Mouse (Mus musculus): Measurements from ENCODE around the gene Trmt13.
A peak's percentile ranks its signal among the peaks of the same experiment; 100 is the strongest.
"Not testable (repeated sequence)": the region's sequence is repeated elsewhere in the genome, so short reads cannot be mapped to it uniquely, and the experiment has no call there.

Gene Trmt13

GRCm38 (mm10) chr3:116632971-116633370 is 18.6 kb upstream of the Trmt13 start:
- no peak for DNase-seq

- no peak for DNase-seq
These were observed 17.1 kb upstream of the Trmt13 start for GRCm38 (mm10) chr3:116631459-116631858.

GRCm38 (mm10) chr3:116622641-116623040 is 8.3 kb upstream of the Trmt13 start:
- no peak for DNase-seq

- no peak for DNase-seq
These were observed 6.4 kb upstream of the Trmt13 start for GRCm38 (mm10) chr3:116620636-116621370.

GRCm38 (mm10) chr3:116618855-116619254 is 4.5 kb upstream of the Trmt13 start:
- DNase-seq: no peak

DNA sequence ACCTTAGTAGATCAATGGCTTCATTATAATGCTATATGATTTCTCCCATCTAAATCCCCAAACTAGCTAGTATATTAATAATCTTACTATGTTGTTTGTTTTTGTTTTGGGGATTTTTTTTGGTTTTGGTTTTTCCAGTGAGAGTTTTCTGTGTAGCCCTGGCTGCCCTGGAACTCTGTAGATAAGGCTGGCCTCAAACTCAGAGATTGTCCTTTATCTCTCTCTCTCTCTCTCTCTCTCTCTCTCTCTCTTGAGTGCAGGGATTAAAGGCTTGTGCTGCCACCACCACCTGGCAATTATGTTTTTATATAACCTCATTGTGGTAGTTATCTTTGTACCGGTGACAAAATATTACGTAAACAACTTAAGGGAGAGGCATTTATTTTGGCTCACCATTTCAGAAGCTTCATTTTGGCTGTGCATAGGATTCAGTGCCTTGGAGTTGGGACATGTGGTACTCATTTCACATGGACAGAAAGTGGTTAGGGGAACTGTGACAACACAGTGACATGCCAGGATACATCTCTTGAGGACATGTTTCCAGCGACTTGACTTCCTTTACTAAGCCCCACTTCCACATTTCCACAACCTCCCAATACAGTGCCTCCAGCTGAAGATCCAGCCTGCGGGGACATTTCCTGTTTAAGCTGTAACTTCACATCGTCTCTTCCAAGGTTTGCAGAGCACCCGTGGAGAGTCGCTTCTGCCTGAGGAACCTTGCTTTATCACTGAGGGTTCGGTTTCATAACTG is 1.1 kb upstream of the Trmt13 start:
- DNase-seq: no peak

DNA sequence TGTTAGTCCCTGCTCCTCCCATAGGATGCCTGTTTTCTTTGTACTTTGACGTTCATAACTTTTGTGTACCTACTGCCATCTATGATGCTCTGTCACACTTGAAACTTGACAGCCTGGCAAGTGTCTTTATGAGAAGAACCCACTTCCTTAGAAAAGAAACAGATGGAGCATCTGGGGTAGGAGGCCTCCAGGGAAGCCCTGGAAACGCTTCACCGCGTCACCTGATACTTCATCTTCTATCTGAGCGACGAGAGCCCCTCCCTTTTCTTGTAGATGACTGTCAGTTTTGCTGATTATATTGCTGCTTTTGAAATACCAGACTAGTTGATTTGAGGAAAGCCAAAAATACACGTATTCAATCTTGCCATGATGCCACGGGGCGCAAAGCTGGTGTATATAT is 9.8 kb downstream of the Trmt13 start:
- no peak for DNase-seq

GRCm38 (mm10) chr3:116601781-116602180 is 12.6 kb downstream of the Trmt13 start:
- no peak for DNase-seq

- DNase-seq: no peak
These were observed 13.4 kb downstream of the Trmt13 start for GRCm38 (mm10) chr3:116601005-116601404.

- no peak for DNase-seq
These were observed 14.7 kb downstream of the Trmt13 start for GRCm38 (mm10) chr3:116599705-116600104.

GRCm38 (mm10) chr3:116595603-116595991 is 18.8 kb downstream of the Trmt13 start:
- DNase-seq: peak; percentile 13

GRCm38 (mm10) chr3:116594728-116595602 is 19.4 kb downstream of the Trmt13 start, which contains the start of gene Sass6:
TSS of gene Sass6 (plus strand) at chr3:116594982.
- peak; percentile 96 for DNase-seq

DNA sequence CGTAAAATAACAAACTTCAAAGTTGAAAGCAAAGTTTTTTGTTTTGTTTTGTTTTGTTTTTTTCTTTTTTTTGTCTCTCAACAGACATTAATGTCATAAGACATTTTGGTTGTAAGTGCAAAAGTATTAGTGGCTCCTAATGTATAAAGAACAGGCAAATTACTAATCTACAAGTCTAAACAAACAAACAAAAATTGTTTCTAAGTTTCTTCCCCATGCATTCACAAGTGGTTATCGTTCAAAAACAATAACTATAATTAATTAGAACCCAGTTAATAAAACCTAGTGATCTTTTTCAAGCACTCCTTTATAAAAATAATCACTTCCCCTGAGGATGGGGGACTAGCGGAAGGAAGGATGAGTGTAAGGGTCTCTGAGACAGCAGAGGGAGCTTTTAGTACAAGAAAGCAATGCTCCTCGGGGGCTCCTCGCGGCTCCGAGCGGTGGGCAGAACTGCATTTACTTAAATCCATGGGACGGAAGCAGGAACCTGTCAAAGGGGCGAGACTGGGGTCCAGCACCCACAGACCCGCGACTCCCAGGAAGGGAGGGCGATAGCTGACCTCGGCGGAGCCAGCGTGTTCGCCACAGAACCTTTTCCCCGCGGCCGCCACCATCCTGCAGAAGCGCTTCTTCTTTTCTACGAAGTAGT is 20.2 kb downstream of the Trmt13 start:
- no peak for DNase-seq

DNA sequence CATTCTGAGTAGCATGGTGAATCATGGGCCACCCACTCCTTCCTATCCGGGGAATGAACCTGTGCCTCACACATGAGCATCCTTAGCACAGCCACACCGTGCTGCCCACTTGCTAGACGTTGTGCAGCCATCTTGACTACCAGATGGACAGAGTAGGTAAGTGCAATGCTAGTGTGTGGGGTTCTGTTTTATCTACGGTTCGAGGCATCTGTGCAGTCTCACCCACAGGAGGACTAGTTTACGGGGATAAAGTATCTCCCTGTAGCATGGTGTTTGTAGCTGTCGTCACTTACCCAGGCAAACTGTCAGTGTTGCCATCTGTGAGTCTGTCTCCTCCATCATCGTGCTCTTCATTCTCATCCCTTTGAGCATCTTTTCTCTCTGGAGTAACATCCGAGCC is 32.2 kb downstream of the Trmt13 start:
- DNase-seq: no peak

DNA sequence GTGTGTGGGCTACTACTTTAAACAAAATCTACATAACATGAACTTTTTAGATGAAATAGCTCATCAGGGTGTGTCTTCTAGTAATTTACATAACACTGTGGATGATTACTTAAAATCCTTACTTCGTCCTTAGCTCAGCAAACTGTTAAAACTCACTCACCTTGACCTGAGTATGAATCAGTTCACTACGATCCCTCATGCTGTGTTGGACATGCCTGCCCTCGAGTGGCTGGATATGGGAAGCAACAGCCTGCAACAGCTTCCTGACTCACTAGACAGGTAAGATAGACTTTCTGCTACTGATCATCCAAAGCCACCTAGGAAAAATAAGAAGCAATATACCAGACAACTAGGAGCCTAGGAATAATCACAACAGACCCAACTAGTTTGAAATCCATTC is 37.1 kb downstream of the Trmt13 start:
- no peak for DNase-seq

DNA sequence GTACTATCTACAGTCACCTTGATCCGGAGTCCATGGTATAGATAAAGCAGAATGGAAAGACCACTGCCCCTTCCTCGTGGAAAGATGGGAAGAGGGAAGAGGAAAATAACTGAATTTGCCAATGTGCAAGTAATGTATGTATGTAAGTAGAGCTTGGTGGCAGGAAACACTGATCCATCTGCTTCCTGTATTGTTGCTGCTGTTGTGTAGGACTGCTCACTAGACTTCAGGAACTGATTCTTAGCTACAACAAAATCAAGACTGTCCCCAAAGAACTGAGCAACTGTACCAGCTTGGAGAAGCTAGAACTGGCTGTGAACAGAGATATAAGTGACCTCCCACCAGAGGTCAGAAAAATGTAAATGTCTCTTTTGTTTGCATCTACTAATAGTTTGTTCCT is 43.8 kb downstream of the Trmt13 start:
- no peak for DNase-seq

DNA sequence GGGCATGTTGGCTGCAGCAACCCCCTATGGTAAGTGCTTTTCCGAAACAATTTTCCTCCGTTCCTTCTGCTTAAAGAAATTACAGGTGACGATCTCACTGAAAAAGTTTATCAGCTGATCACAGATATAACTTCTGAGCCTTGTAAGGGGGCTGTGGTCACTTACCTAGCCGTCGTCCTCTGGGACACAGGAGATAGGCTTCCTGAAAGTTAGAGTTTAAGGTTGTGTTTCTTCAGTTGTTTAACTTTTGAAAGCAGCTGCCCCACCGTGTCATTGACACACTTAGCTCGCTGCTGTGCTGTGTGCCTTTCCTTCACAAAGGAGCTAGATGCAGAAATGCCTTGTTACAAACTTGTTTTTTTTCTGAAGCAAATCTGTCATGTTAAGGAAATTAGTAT is 51.3 kb downstream of the Trmt13 start:
- DNase-seq: no peak

DNA sequence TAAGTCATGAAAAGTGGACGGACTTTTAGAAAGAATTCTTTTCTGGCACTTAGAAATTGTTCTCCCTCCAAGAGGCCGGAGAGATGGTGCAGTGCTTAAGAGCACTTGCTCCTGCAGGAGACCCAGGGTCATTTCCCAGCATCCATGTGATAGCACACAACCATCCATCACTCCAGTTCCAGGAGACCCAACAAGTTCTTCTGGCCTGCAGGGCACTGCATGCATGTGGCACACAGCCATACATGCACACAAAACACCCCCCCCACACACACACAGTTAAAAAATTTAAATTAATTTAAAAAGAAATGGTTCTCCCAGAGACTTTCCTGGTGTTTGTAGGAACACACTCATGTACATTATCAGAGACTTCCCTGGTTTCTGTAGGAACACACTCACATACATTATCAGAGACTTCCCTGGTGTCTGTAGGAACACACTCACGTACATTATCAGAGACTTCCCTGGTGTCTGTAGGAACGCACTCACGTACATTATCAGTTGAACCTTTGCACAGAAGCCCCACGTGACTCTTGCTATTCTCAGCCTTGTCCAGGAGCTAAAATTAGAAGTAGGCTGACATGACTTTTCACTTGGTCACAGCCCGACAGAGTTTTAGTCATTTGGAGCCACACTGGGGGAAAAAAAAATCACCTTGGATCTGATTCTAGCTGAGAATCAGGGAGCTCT is 51.8 kb downstream of the Trmt13 start, which contains the start of gene Lrrc39:
Gene Lrrc39, plus strand, starts transcription at position 566 of the 687 bp plus-strand sequence.
- DNase-seq: no peak

DNA sequence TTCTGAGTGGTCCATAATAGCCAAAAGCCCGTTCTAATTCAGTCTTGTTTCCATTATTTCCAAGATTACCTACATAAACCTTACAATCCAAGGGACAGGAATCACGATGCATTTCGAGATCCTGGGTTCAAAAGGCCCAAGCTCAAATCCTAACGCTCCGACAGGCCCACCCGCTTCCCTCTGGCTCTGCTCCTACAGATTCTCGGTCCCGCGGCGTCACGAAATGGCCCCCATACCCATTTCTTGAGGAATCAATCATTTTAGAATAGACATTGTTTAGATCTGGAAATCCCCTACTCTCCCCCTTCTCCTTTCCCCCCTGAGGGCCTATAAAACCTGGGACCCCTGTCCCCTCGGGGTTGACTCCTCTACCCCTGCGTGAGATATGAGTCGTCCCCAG is 53.1 kb downstream of the Trmt13 start:
- not testable (repeated sequence) for DNase-seq

DNA sequence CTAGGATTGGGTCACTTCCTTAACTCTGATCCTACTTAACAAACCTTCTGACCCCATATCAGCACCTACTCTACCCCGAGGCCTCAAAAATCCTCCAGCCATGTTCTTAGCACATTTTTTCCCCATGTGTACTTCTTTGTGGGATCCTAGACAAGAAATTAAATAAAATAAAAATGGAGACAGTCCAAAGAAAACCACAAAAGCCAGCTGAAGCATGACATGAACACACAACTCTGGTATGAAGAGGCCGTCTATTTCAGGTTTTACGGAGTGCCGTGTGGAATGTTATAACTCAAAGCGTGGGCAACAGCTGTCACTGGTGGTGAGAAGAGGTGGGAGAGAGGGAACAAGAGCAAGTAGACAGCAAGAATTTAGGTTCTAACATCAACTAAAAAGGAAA is 63.0 kb downstream of the Trmt13 start:
- DNase-seq: no peak

- DNase-seq: no peak
These were observed 67.0 kb downstream of the Trmt13 start for GRCm38 (mm10) chr3:116547430-116547829.

- no peak for DNase-seq
These were observed 71.9 kb downstream of the Trmt13 start for GRCm38 (mm10) chr3:116542532-116542931.

Measured in cerebellum, adult 9-11 months (tissue).